Mouse (Mus musculus) ES-Bruce4 (cell line): ENCODE data around the gene Pimreg.

Experiments used
- EP300 ChIP-seq: IDR thresholded peaks from 2 replicates; pipeline ENCODE4 v1.6.1; 2011; ENCODE audit warnings: low read depth, low read length; ENCODE audit not compliant: insufficient read depth
- POLR2A ChIP-seq: IDR thresholded peaks from one replicate; pipeline ENCODE4 v1.8.1; 2011; ENCODE audit warnings: low read length; ENCODE audit not compliant: insufficient read depth

DNA sequence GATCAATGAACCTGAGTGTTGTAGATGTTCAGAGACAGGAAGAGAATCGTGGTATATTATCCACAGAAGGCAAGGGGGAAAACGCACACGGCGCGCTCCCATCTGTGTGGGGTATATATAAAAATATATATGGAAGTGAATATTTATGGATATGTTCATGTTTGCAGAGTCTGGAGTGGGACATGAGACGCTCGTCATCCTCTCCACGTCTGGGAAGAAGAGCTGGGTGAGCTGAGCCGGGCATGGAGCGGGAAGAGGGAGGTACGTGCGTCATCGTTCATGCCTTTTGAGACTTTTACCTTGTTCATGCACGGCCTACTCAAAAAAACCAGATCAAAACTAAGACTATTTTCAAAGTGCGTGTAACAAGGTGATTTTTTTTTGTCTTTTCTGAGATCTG, 42.5 kb downstream of the Pimreg start:
- no peak for TF ChIP-seq EP300
- TF ChIP-seq POLR2A, result no peak
